Mouse (Mus musculus) monocyte, adult 2 months (primary cell): ENCODE results near the gene Git2.

Experiments used
- DNase-seq, 2 experiments: peaks; one replicate each; pipeline ENCODE4 v3.0.0; 2022; ENCODE audit warnings: low spot score in 2 of 2, low read depth in 1 of 2

Git2 gene

DNA sequence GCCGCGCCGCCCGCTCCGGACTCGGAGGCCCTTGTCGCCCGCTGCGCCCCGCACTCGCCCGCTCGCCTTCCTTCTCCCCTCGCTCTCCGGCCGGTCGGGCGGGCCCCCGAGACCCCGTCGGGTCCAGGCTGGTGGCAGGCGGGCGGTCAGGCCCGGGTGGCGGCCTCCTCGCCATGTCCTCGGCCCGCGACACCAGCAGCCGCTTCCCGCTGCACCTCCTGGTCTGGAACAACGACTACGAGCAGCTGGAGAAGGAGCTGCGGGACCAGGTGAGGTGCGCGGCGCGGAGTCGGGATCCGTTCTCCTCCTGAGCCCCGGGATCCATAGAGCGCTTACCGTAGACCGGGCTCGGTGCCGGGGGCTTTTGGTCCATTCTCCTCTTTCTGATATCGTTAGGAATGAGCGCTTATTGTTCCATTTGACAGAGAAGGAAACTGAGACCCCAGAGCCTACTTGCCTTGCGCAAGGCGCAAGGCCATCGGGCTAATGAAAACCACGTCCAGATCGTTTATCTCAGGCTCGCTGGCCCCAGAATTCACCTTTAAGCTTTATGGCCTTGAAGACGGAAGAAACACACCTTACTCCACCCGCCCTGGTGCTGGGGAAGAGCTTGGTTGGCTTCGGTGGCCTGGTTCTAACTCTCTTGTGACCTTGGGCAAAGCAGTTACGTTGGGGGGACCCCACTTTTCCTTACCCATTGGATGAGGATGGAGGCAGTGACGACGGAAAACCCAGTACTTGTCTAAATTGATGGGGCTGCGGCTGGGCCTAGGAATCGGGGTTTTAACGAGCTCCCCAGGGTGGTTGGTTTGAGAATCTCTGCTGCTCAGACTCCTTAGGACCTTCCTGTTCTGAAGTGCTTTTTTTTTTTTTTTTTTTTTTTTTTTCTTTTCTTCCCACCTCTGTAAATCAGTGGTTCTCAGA is at the start of gene Git2:
Gene Git2 (minus strand): TSS at position 462 of the 924 bp plus-strand sequence.
- DNase-seq = no peak

DNA sequence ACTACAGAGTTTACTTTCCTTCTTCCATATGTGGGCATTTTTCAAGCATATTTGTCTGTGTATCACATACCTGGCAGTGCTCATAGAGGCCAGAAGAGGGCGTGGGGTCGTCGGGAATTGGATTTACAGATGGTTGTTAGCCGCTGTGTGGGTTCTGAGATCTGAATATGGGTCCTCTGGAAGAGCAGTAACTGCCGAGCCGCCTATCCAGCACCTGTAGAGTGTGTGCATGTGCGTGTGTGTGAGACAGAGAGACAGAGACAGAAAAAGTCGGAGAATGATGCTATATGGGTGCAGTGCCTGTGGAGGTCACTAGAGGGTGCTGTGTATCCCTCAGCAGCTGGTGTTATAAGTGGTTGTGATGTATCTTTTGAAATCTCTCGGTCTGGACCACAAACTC is 48.9 kb upstream of the Git2 start:
- peak in 1 of 2 experiments; percentile 33 for DNase-seq

DNA sequence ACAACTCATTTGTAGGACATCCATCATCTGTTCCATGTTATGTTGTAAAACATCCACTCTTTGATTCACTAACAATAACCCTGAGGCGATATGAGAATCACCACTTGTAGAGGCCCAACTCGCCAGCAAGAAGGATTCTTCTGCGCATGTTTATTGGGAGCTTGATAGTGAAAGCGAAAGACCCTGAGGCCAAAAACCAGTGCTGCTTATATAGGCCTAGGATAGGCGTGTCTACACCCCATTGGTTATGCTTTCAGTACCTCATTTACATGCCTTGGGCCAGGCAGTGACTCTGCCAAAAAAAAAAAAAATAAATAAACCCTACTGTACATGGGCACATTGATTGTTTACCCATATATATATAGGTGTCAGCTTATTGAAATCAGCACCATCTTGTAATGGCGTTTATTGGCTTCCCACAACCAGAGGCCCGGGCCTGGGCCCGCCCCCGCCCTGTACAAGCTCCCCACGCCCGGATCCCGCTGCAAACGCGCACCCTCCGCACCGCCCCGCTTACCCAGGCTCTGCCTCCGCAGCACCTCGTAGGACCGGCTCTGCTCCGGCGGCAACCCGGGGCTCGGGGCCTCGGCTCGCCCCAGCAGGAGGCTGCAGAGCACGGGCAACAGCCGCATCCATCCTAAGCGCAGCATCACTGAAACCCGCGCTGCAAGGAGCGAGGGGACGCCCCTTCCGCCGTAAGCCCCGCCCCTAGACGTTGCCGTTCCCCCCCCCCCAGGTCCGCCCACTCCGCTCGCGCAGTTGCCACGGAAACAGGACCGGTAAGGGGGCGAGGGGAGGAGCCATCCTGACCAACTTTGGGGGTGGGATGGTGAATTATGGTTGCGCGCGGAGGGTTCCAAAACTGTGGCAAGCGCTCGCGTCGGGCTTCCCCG is 47.7 kb upstream of the Git2 start, which contains the start of gene 1500011B03Rik:
Gene 1500011B03Rik (minus strand): TSS at position 673 of the 893 bp plus-strand sequence.
- DNase-seq = no peak

DNA sequence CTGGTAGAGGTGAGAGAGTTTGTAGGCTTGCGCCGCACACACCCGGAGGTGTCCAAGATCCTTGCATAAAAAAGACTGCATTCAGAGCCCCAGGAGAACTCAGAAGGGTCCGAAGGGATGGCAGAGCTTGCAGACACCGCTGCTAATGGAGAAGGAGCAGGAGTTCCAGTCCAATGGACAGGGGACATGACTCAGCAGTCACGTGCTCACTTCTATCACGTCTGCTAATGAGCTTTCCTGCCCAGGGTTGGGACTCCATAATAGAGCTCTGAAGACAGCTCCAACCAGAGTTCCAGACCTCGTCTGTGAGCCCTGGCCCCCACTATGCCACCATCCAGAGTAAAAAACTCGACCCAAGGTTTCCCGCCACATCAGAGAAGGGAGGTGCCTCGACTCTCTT is 42.8 kb upstream of the Git2 start:
- DNase-seq = no peak

DNA sequence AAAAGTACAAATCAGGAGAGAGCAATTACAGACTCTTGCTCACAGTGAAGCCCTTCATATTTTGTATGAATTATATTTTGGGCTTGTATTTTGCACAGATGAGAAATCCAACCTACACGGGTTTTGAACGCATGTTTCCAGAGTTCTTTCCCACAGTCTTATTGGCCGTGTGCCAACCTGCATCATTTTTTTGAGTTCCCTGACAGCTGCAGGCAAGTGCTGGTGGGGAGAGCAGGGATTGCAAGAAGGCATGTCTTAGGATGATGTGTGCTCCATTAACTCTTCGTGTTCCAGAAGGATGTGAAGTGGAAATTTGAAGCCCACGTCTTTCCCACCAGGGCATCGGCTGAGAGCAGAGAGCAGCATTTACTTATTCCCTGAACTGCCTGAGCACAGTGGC is 41.3 kb upstream of the Git2 start:
- no peak for DNase-seq

DNA sequence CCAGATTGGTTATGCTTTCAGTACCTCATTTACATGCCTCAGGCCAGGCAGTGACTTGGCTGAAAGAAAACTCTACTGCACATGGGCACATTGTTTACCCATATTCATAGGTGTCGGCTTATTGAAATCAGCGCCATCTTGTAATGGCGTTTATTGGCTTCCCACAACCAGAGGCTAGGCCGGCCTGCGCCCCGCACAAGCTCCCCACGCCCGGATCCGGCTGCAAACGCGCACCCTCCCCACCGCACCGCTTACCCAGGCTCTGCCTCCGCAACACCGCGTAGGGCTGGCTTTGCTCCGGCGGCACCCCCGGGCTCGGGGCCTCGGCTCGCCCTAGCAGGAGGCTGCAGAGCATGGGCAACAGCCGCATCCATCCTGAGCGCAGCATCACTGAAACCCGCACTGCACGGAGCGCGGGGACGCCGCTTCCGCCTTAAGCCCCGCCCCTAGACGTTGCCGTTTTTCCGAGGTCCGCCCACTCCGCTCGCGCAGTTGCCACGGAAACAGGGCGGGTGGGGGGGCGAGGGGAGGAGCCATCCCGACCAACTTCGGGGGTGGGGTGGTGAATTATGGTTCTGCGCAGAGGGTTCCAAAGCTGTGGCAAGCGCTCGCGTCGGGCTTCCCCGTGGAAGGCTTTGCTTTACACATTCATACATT is 38.3 kb upstream of the Git2 start:
- peak; percentile 30 to 52 for DNase-seq

DNA sequence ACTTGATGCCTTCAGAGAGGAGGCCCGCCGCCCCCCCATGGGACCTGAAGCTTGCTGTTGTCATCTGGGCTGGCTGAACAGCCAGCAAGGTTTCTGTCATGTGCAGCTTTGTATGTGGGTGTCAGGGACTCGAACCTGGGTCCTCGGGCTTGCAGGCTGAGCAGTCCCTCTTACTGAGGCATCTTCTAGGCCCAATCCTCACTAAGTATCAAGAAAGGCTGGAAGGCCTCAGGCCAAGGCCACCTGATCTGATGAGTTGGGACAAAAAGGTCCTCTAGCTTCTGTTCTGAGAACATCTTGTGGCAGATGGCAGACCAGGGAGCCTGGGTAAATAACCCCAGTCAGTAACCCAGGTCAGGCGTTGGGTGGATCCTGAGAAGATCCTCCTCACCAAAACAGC is 34.5 kb upstream of the Git2 start:
- DNase-seq = no peak

DNA sequence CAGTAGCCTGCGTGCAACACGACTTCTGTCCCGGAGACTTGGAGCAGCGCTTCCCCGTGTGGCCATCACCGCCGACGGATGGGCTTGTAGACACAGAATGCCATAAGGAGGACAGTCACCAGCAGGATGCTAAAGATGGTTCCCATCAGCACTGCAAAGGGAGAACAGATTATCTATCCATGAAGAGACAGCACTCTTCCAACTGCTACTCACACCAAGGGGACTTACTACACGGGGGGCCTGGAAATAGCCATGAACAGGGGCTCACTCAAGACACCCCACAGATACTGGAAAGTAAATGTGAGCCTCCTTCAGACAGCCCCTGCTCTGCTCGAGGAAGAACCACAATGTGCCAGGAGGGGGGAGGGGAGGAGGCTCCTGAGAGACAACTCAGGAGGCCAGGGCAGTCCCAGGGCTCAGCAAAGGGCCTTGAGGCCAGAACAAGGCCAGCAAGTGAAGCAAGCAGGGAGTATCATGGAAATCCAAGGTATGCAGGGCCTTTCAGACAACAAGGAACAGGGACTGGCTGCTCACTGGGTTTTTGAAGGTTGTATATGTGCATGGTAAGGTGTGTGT is 34.0 kb upstream of the Git2 start:
- DNase-seq = no peak

DNA sequence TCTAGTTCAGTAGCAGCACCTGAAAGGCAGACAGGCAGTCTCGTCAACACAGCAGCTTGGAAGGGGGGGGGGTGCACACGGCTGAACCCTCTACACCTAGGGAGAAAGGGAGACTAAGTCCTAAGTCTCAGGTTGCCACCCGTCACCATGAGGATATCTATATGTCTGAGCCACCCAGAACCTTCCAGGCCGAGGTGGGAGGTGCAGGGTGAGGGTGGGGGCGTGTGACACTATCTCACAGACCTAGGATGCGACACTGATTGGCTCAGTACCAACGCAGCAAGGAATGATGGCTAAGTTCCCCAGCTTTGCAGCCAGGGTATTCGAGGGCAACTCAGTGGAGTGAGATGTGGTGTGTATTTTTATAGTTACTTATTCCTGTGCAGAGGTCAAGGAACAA is 33.1 kb upstream of the Git2 start:
- DNase-seq = no peak

DNA sequence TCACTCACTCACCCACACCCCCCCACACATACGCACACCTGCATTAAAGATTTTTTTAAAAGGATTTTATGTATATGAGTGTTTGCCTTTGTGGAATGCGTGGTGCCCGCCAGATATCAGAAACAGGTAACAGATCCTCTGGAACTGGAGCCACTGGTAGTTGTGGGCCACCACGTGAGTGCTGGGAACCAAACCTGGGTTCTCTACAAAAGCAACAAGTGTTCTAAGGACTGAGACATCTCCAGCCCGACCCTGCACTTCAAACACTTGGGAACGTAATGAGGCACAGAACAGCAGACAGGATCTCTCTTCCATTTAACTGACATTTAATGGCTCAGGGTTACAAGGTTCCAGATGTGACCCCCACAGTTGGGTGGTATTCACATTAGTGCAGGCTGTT is 32.6 kb upstream of the Git2 start:
- DNase-seq = no peak

DNA sequence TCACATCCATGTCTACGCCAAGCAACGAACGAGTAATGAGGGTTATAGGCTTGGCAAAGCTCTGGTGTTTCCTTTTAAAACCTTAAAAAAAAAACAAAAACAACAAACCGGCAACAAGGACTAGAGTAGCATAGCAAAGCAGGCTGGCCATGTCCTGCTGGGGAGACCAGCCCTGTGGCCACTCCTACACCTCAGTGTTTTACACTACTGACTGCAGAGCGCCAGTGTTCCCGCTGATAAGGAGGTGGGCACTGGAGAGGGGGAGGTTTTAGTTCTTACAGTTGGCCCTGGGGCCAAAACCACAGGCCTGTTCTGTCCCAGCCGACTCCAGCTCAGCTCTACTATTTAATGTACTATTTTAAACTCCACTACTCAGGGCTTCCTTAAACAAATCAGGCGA is 32.2 kb upstream of the Git2 start:
- DNase-seq = no peak

DNA sequence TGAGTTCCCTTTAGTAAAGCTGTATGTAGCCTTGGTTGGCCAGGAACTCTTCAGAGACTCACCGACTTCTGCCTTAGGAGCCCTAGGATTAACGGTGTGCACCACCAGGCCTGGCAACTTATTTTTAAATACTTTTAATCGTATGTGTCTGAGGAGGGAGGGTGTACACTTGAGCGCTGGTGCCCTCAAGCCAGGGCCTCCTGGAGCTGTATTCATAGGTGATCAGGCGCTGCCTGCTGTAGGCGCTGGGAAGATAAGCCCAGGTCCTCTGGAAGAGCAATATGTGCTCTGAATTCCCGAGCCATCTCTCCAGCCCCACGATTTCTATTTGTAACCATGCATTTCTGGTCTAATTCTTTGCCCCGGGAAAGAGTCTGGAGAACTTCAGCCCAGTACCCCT is 31.7 kb upstream of the Git2 start:
- no peak for DNase-seq

DNA sequence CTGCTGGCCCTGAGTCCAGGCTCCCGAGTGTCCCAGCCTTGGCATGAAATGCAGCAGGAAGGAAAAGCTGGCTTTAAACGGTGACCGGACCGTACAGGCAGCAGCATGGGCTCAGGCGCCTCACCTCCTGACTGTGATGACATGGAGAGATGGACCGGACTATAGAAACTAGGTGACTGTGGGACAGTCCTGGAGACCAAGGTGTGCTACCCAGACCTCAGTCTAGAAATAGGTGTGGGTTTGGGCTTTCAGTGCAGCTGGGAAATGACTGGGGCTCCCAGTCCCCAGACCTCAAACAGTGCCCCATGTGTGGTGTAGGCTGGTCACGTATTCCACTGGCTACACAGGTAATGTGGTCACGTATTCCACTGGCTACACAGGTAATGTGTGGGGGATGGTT is 31.3 kb upstream of the Git2 start:
- no peak for DNase-seq

DNA sequence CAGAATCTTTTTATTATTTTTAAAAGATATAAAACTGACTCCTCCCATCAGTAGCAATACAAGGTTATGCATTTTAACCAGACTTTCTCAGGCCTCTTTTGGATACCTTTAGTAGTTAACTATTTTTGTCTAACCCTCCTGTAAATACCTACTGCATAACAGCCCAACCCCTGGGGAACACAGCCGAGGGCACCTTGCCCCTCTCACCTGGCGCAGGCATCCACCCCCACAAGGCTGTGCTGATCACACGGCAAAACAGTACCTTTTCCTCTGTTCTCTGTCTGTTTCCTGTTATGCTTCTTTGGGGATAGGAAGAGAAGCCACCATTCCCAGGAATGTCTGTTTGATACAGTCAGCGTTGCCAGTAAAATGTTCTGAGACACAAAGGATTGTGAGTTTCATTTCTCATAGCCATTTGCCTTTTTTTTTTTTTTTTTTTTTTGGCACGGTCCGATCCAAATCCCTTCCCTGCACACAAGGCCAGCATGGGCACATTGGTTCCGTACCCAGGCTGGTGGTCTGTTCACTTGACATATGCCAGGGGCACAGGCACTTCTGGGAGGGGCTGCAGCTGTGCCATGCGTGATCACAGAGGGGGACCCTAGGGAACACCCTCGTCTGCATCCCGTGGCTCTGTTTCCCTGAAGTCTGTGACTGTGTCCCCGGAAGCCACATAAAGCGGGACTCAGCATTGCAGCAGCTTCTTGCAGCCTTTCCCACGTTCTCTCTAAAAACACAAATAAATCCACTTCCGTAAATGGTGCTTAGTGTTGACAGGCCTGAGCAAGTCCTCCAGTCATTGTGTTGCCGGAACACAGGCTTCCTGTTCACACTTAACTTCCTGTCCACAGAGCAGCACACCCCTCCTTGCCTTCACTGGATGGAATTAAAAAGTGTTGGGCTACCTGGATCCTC is 30.4 kb upstream of the Git2 start:
- peak in 1 of 2 experiments; percentile 45 for DNase-seq

DNA sequence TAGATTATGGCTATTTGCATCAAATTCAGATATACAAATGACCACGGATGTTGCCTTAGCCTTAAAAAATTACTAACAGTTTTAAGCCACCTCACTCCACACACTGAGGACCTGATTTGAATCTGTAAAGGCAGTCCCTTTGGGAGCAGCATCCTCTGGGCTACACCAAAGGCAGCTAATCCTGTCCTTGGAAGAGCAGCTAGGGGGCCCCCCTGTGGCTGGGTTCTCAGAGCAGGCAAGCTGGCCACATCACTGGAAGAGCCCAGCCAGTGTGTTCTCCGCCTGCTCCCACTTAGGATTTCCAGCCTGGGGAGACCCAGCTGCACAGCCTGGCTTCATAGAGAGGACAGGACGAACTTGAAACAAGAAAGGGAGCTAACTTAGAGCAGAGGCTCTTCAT is 29.6 kb upstream of the Git2 start:
- no peak for DNase-seq

DNA sequence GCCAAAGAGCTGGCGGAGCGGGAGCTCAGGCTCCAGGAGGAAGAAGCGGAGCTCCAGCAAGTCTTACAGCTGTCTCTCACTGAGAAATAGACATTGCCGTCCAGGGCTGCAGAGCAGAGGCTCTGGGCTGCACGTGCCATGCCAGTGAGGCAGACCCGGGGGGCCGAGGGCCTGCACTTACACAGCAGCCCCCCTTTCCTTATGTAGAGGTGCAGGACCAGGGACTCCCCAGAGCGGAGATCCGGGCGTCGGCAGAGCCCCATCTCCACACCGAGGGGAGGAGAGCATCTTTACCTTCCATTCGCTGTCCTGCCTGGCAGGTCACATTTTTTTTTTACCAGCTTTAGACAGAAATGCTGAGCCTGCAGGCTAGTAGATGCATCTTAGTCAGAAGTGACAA is 29.0 kb upstream of the Git2 start:
- no peak for DNase-seq

DNA sequence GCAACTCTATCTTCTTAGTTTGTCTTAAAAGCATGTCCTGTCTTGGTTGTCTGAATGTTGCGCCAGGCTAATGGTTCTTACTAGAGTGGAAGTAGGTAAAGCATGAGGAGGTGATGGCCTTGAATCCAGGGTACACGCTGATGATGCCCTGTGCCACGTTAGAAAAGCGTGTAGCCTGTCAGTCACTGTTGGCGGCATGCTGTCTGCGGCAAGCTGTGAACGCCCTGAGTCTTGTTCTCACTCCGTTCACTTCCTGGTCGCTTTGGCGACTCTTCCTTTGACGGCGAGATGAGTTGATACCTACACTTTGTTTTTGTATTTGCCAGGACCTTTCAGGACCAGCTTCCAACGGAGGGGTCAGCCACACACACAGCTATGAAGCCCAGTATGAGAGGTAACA is 27.9 kb upstream of the Git2 start:
- no peak for DNase-seq

DNA sequence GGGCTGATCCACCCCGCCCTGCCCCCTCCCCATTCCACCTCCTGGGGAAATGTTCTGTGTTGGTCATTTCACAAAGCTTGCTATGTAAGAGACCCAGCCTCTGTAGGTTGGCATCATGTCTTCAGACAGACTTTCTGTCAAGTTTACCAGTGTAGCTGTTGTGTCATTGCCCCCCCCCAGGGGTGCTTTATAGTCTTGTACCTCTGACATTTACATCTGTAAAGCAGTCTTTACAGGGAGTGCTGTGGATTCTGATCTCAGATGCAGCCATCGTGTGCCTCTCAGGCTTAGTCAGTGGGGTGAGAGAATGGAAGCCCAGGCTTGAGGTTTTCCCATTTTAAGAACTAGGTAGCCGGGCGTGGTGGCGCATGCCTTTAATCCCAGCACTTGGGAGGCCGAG is 26.5 kb upstream of the Git2 start:
- no peak for DNase-seq

DNA sequence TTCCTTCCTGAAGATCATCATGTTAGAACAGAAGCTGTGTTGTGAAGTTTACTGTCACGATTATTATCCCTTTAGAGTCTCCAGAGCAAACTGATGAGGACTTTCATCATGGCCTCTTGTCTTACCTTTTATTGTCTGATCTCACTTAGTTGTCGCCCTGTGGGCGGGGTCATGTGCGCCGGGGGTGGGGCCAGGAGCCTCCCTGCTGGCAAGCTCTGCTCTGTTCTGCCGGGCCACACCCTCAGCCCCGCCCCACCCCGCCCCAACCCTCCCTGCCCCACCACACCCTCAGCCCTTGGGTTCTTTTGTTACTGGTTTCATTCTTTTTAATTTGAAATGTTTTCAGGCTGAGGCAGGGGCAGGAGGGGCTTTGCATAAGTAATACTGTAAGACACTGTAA is 25.7 kb upstream of the Git2 start:
- no peak for DNase-seq

DNA sequence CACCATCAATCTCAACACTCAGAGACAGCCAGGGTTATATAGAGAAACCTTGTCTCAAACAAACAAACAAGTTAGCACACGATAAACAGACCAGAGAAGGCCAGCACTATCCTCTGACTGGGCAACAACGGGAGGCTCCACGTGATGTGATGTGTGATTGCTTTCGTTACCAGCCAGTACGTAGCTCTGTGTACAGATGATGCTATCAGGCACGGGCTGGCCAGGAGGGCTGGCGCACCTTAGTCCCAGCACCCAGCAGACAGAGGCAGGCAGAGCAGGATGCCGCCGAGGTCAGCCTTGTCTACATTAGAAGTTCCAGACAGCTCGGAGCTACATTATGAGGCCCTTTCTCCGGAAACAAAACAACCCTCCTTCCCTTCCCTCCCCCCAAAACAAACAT is 24.5 kb upstream of the Git2 start:
- DNase-seq = no peak
